Mouse (Mus musculus) mesoderm, embryonic 11.5 days (tissue): ENCODE results near the gene Ssh1.

Experiments
- DNase-seq: peaks from one replicate; pipeline ENCODE4 v3.0.0-alpha.2; 2012; ENCODE audit warnings: low read depth, low spot score

Ssh1 gene

GRCm38 (mm10) chr5:113932310-113932709 lies 61.4 kb downstream of the Ssh1 start:
- no peak for DNase-seq

- peak; percentile 84 for DNase-seq
Measured at GRCm38 (mm10) chr5:113930648-113931609, 62.8 kb downstream of the Ssh1 start.

GRCm38 (mm10) chr5:113929950-113930647 lies 63.6 kb downstream of the Ssh1 start:
- DNase-seq, result no peak

GRCm38 (mm10) chr5:113929526-113929925 lies 64.2 kb downstream of the Ssh1 start:
- DNase-seq, result no peak

- no peak for DNase-seq
Measured at GRCm38 (mm10) chr5:113924608-113925007, 69.1 kb downstream of the Ssh1 start.

GRCm38 (mm10) chr5:113921310-113922166 lies 72.2 kb downstream of the Ssh1 start:
- peak; percentile 67 for DNase-seq

GRCm38 (mm10) chr5:113919060-113919459 lies 74.6 kb downstream of the Ssh1 start:
- DNase-seq, result no peak

- peak; percentile 42 for DNase-seq
Measured at GRCm38 (mm10) chr5:113918654-113919053, 75.0 kb downstream of the Ssh1 start.

- DNase-seq, result no peak
Measured at GRCm38 (mm10) chr5:113910705-113911104, 83.0 kb downstream of the Ssh1 start.

- DNase-seq, result no peak
Measured at GRCm38 (mm10) chr5:113910065-113910701, 83.5 kb downstream of the Ssh1 start.

GRCm38 (mm10) chr5:113908592-113909441 lies 84.9 kb downstream of the Ssh1 start, which contains the start of gene Coro1c:
TSS of gene Coro1c (minus strand) at chr5:113908758.
- peak; percentile 99 for DNase-seq

GRCm38 (mm10) chr5:113907786-113908567 lies 85.7 kb downstream of the Ssh1 start:
- peak; percentile 71 for DNase-seq

- peak; percentile 59 for DNase-seq
Measured at GRCm38 (mm10) chr5:113906958-113907735, 86.5 kb downstream of the Ssh1 start.

GRCm38 (mm10) chr5:113904987-113905386 lies 88.7 kb downstream of the Ssh1 start:
- DNase-seq, result no peak

GRCm38 (mm10) chr5:113902983-113903382 lies 90.7 kb downstream of the Ssh1 start:
- DNase-seq, result no peak

- DNase-seq, result no peak
Measured at GRCm38 (mm10) chr5:113902017-113902416, 91.7 kb downstream of the Ssh1 start.

- no peak for DNase-seq
Measured at GRCm38 (mm10) chr5:113901074-113901571, 92.6 kb downstream of the Ssh1 start.

GRCm38 (mm10) chr5:113899543-113899942 lies 94.2 kb downstream of the Ssh1 start:
- DNase-seq, result no peak
